Mouse (Mus musculus) lung, embryonic 15.5 days (tissue): ENCODE measurements around the gene Sart1. TPM values are rescaled to one million over a fixed set of nuclear protein-coding genes. Genes with fewer than 3 reads are reported as not detected.

ENCODE experiments used
- ATAC-seq: fragments of 200-750 bp; cut with Nextera tagmentation; 2 replicates; pipeline ENCODE4 v1.8.0; 2017; ENCODE audit warnings: moderate number of reproducible peaks, borderline replicate concordance; ENCODE audit not compliant: low FRiP score, low TSS enrichment; ENCODE audit errors: extremely low read depth
- H3K27ac ChIP-seq: fragments of 300-500 bp; sonication (generic); 2 replicates; pipeline ENCODE4 v1.5.1; 2015; ENCODE audit warnings: moderate library complexity, mild to moderate bottlenecking, inconsistent platforms
- H3K27me3 ChIP-seq: fragments of 300-500 bp; sonication (generic); 2 replicates; pipeline ENCODE4 v1.6.1; 2015; ENCODE audit warnings: inconsistent platforms
- H3K36me3 ChIP-seq: fragments of 300-500 bp; sonication (generic); 2 replicates; pipeline ENCODE4 v1.6.1; 2015; ENCODE audit warnings: inconsistent platforms
- H3K4me1 ChIP-seq: fragments of 300-500 bp; sonication (generic); 2 replicates; pipeline ENCODE4 v1.6.1; 2015; ENCODE audit warnings: inconsistent platforms
- H3K4me2 ChIP-seq: fragments of 300-500 bp; sonication (generic); 2 replicates; pipeline ENCODE4 v1.6.1; 2015; ENCODE audit warnings: inconsistent platforms, mild to moderate bottlenecking, moderate library complexity
- H3K4me3 ChIP-seq: fragments of 300-500 bp; sonication (generic); 2 replicates; pipeline ENCODE4 v1.5.1; 2015; ENCODE audit warnings: mild to moderate bottlenecking, inconsistent platforms
- H3K9ac ChIP-seq: fragments of 300-500 bp; sonication (generic); 2 replicates; pipeline ENCODE4 v1.6.1; 2015; ENCODE audit warnings: inconsistent platforms
- H3K9me3 ChIP-seq: fragments of 300-500 bp; sonication (generic); 2 replicates; pipeline ENCODE4 v1.6.1; 2016; ENCODE audit warnings: inconsistent platforms
- WGBS: fragments of 180-500 bp; shearing (Covaris S2); methylation state at CpG from one replicate; pipeline ENCODE4 v1.1.7; 2015; 5-methylcytosine and 5-hydroxymethylcytosine counted together
- polyA plus RNA-seq: library from polyadenylated mRNA; unstranded; fragments of >200 nt; fragmentation: Nextera tagmentation; extraction: Ambion mirVana; gene quantifications from 2 replicates; pipeline ENCODE4 v1.2.1, GENCODE M21; 2015

Sart1 gene
- polyA plus RNA-seq, 1 experiment from 2014 or later, result 81.7 TPM

DNA sequence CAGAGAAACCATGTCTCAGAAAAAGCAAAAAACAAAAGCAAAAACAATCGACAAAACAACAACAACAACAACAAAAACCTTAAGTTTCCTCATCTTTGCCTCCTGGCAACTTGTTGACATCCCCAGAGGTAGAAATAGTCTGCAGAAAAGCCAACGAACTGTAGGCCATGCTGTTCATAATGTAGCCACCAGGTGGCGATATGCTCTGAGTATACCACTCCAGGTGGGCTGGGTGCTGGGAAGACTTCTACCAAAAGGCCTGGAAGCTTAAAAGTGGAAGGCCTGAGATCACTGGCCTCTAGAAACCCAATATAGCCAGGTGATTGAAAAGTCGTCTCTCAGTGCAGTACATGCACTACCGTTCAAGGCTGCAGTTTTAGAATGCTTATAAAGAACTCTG is 50.5 kb downstream of the Sart1 start:
- no peak overlapping the region for H3K4me2 ChIP-seq
- H3K9ac ChIP-seq, result no peak overlapping the region
- 16% methylated on average over 5 of the region's 5 CpGs for WGBS
- no peaks in the 10 kb centered on the region for H3K36me3 ChIP-seq
- no peak overlapping the region for H3K27ac ChIP-seq
- no peaks in the 10 kb centered on the region for H3K27me3 ChIP-seq
- no peak overlapping the region for H3K4me3 ChIP-seq
- no peaks in the 10 kb centered on the region for H3K4me1 ChIP-seq
- no peaks in the 10 kb centered on the region for H3K9me3 ChIP-seq
- ATAC-seq, result no peak

DNA sequence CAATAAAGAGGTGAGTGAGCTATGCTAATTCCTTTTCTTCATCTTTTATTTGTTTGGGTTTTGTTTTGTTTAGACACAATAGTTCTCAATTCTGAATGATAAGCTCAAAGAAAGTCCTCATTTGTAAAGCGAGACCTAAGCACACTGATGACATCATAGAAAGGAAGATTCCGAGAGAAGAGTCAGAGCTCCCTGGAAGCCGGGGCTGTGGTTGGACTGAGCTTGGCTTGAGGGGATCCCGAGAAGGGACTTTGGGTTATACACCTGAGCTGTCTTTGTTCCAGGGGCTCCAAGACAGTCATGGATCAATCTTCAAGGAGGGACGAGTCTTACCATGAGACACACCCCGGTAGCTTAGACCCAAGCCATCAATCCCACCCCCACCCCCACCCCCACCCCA is 53.1 kb downstream of the Sart1 start, which contains the start of gene Catsper1:
Gene Catsper1, plus strand, starts transcription at position 301 of the 400 bp plus-strand sequence.
- Histone ChIP-seq H3K9me3 (no peaks in the 10 kb centered on the region), H3K27me3 (no peaks in the 10 kb centered on the region), H3K4me3 (no peak within 1 kb of the TSS), H3K4me1 (no peaks in the 10 kb centered on the region), H3K27ac (no peak within 1 kb of the TSS), H3K36me3 (no peaks in the 10 kb centered on the region), H3K4me2 (no peak within 1 kb of the TSS), H3K9ac (no peak within 1 kb of the TSS)
- 82% methylated on average over 6 of the region's 6 CpGs for WGBS
- no peak for ATAC-seq

DNA sequence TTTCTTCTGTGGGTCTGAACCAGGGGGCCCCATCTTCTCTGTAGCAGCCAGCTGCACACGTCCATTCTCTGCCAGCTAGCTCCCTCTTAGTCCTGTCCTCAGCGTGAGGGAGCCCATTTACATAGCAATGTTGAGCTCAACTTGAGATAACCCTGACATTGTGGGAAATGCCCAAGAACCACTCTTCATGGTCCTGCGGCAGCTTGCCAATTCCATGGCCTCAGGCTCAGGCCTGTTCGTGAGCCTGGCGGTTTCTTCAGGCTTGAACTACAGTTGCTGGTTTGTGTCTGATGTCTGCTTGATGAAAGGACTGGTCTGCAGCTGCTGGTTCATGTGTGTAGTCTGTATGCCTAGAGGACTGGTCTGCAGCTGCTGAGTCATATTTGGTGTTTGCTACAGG is 53.8 kb downstream of the Sart1 start:
- H3K4me1 ChIP-seq, result no peaks in the 10 kb centered on the region
- H3K9me3 ChIP-seq, result no peaks in the 10 kb centered on the region
- 59% methylated on average over 5 of the region's 5 CpGs for WGBS
- no peak overlapping the region for H3K9ac ChIP-seq
- H3K4me3 ChIP-seq, result no peak overlapping the region
- no peak overlapping the region for H3K4me2 ChIP-seq
- ATAC-seq, result no peak
- H3K36me3 ChIP-seq, result no peaks in the 10 kb centered on the region
- no peak overlapping the region for H3K27ac ChIP-seq
- no peaks in the 10 kb centered on the region for H3K27me3 ChIP-seq

DNA sequence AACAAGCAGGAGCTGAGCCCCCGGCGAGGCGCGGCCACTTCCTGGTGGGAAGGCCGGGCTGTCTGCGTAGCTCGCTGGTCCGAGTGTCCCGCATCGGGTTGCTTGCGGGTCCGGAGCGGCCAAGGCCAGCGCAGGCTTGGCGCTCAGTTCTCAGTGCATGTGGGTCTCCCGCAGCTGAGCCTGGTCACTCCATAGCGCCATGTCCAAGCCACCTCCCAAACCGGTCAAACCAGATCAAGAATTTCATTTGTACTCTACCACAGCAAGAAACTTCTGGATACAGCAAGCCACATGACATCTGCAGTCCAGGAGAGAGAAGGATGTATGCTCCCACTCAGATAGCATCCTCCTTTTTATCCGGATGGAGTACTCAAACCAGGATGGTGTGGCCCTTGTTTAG is 60.5 kb downstream of the Sart1 start:
- H3K9me3 ChIP-seq, result no peaks in the 10 kb centered on the region
- no peak for ATAC-seq
- no peak overlapping the region for H3K27ac ChIP-seq
- H3K9ac ChIP-seq, result no peak overlapping the region
- H3K4me3 ChIP-seq, result no peak overlapping the region
- 61% methylated on average over 19 of the region's 19 CpGs for WGBS
- no peak overlapping the region for H3K4me2 ChIP-seq
- no peaks in the 10 kb centered on the region for H3K4me1 ChIP-seq
- no peaks in the 10 kb centered on the region for H3K27me3 ChIP-seq
- no peaks in the 10 kb centered on the region for H3K36me3 ChIP-seq

Other genes with a start within 250 kb of the Sart1 start
- gene Pacs1, start 115.6 kb downstream of the Sart1 start, polyA plus RNA-seq, result 20.6 and 21.4 TPM in 2 replicates
- 320 and 328 TPM in 2 replicates for gene Sf3b2, start 93.2 kb downstream of the Sart1 start, polyA plus RNA-seq
- 1.7 and 2.4 TPM in 2 replicates for gene Gal3st3, start 90.4 kb downstream of the Sart1 start, polyA plus RNA-seq
- not detected in 2 replicates for gene Catsper1, start 53.0 kb downstream of the Sart1 start, polyA plus RNA-seq
- gene Cst6, start 39.1 kb downstream of the Sart1 start, polyA plus RNA-seq, result 0.60 and 0.69 TPM in 2 replicates
- gene Eif1ad, start 22.0 kb downstream of the Sart1 start, polyA plus RNA-seq, result 61.5 and 61.8 TPM in 2 replicates
- 466 and 504 TPM in 2 replicates for gene Banf1, start 21.5 kb downstream of the Sart1 start, polyA plus RNA-seq
- gene Tsga10ip, start 13.8 kb upstream of the Sart1 start, polyA plus RNA-seq, result 0.59 and 0.79 TPM in 2 replicates
- 243 and 268 TPM in 2 replicates for gene Drap1, start 36.3 kb upstream of the Sart1 start, polyA plus RNA-seq
- 56.5 and 58.6 TPM in 2 replicates for gene AI837181, start 36.4 kb upstream of the Sart1 start, polyA plus RNA-seq
- not detected in 2 replicates for gene Fosl1, start 58.8 kb upstream of the Sart1 start, polyA plus RNA-seq
- gene Ccdc85b, start 69.2 kb upstream of the Sart1 start, polyA plus RNA-seq, result 12.1 and 12.4 TPM in 2 replicates
- 101 and 117 TPM in 2 replicates for gene Fibp, start 71.9 kb upstream of the Sart1 start, polyA plus RNA-seq
- 1.9 and 3.3 TPM in 2 replicates for gene Ctsw, start 79.8 kb upstream of the Sart1 start, polyA plus RNA-seq
- gene Efemp2, start 85.3 kb upstream of the Sart1 start, polyA plus RNA-seq, result 198 and 208 TPM in 2 replicates
- gene Mus81, start 99.7 kb upstream of the Sart1 start, polyA plus RNA-seq, result 40.2 and 43.9 TPM in 2 replicates
- 2,855 and 2,978 TPM in 2 replicates for gene Cfl1, start 101.8 kb upstream of the Sart1 start, polyA plus RNA-seq
- gene 1700020D05Rik, start 115.1 kb upstream of the Sart1 start, polyA plus RNA-seq, result 0.20 TPM in 1 of 2 replicates, not detected in the other
- 5.8 and 7.4 TPM in 2 replicates for gene Snx32, start 121.8 kb upstream of the Sart1 start, polyA plus RNA-seq
- 2.1 and 2.2 TPM in 2 replicates for gene Ovol1, start 171.9 kb upstream of the Sart1 start, polyA plus RNA-seq
- 5.7 and 5.9 TPM in 2 replicates for gene Ap5b1, start 179.3 kb upstream of the Sart1 start, polyA plus RNA-seq
- gene Rnaseh2c, start 213.2 kb upstream of the Sart1 start, polyA plus RNA-seq, result 143 and 153 TPM in 2 replicates
- 51.9 and 54.4 TPM in 2 replicates for gene Kat5, start 221.5 kb upstream of the Sart1 start, polyA plus RNA-seq
- gene Rela, start 248.8 kb upstream of the Sart1 start, polyA plus RNA-seq, result 52.7 and 53.8 TPM in 2 replicates